Mouse (Mus musculus): Measurements from ENCODE around the gene Psmg4.
A peak's percentile ranks its signal among the peaks of the same experiment; 100 is the strongest.

Gene Psmg4

DNA sequence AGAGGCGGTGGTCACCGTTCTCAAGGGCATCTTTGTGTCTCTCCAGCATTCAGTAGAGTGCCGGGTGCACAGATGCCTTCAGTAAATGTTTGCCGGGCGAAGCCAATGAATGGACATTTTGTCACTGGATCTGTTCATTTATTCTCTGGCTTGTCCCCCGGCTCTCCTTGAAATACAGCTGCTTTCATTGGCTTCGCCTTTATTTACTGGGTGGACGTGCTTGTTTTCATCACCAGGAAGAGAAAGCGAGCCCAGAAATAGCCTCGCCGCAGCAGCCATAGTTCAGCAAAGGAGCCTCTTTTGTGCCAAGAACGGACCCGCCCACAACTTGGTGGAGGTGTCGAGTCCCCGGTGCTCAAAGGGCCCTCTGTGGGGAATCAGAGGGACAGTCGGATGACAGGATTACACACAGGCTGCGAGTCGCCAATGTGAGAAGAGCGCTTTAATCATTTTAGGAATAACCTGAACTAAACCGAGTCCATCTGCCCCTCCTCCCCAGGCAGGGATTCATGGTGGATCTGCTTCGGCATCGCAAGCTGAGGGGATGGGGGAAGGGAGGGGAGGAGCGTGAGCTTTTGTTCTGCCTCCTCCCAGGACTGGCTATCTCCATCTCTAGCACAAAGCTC is 13.9 kb upstream of the Psmg4 start:
- peak in 1 of 2 experiments; percentile 51 for DNase-seq (ENCODE audit: low spot score in 2 of 2)

DNA sequence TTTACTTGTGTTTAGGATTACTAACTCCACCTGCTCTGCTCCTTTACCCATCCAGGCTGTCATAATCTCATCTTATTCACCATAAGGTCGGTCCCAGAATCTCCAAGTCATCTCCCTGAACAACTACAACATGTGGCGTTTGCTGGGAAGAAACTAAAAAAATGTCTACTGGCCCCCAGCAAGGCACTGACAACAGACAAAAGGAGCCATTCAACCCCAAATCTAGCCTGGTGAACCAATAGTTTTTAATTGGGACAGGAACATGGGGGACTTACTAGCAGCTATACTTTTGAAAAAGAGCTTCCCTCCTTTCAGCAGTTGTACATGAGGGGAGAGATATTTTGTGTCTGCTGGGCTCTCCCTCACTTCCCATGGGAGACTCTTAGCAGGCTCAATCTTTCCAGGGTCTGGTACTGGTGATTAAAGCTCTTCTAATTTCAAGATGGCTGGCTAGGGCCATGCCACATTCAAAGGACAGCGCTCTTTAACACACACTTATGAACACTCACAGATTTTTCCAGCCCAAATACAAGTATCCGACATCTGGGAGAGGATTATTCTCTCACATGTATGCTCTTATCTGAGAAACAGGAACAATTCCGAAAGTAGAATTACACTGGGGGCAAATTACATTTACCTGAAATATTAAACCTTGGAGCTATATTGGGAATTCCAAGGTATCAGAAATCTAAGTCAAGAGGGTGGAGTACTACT is 13.1 kb upstream of the Psmg4 start:
- DNase-seq (ENCODE audit: low spot score in 2 of 2), result no peak

- DNase-seq (ENCODE audit: low spot score in 2 of 2), result no peak
Observed at GRCm38 (mm10) chr13:34150271-34151027, 12.3 kb upstream of the Psmg4 start.

GRCm38 (mm10) chr13:34151425-34151824 is 11.3 kb upstream of the Psmg4 start:
- DNase-seq (ENCODE audit: low spot score in 2 of 2), result no peak

- DNase-seq (ENCODE audit: low spot score in 2 of 2), result no peak
Observed at GRCm38 (mm10) chr13:34152695-34153094, 10.1 kb upstream of the Psmg4 start.

DNA sequence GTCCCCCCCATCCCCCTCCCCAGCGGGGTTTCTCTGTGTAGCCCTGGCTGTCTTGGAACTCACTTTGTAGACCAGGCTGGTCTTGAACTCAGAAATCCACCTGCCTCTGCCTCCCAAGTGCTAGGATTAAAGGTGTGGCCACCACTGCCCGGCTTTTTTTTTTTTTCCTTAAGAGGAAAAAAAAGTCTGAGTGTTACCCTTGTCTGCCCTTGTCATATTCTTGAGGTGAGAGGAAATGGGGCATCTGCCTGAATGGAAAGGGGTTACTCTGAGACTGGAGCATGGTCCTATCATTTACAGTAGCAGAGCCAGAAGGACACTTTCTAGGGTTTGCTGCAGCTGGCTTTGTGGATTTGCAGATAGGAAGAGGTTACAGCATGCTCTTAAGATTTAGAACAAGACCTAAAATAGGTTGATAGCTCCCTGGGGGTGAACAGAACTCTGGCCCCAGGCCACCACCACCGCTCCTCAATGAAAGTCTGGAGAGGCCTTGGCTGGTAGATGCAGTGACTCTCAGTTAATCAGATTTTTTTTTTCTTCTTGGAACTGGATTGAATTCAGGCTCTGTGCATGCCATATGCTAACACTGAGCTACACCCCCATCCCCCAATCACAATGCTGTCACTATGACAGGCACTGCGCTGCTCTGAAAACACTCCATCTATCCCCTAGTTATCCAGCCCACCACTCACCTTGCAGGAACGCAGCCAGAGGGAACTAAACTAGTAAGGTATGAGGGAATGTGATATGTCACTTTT is 9.3 kb upstream of the Psmg4 start:
- peak in 1 of 2 experiments; percentile 34 for DNase-seq (ENCODE audit: low spot score in 2 of 2)

- DNase-seq (ENCODE audit: low spot score in 2 of 2), result peak; percentile 62 to 76
Observed at GRCm38 (mm10) chr13:34154217-34154930, 8.4 kb upstream of the Psmg4 start.

DNA sequence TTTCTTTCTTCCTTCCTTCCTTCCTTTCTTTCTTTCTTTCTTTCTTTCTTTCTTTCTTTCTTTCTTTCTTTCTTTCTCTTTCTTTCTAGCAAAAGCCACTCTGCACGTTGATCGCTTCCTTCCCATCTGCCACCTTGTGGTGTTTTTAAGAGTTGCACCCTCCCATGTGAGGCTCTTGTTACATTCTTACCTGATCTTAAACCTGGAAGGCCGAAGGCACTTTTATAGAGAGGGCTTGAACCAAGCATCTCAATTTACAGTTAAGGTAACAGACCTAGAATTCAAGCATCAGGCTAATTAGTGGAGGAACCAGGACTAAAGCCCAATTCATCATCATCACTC is 7.9 kb upstream of the Psmg4 start:
- DNase-seq (ENCODE audit: low spot score in 2 of 2), result peak in 1 of 2 experiments; percentile 68

GRCm38 (mm10) chr13:34156133-34156839 is 6.5 kb upstream of the Psmg4 start:
- DNase-seq (ENCODE audit: low spot score in 2 of 2), result no peak

- no peak for DNase-seq (ENCODE audit: low spot score in 2 of 2)
Observed at GRCm38 (mm10) chr13:34156840-34157185, 6.0 kb upstream of the Psmg4 start.

GRCm38 (mm10) chr13:34157596-34158157 is 5.1 kb upstream of the Psmg4 start:
- DNase-seq (ENCODE audit: low spot score in 2 of 2), result no peak

- DNase-seq (ENCODE audit: low spot score in 2 of 2), result no peak
Observed at GRCm38 (mm10) chr13:34159926-34160325, 2.8 kb upstream of the Psmg4 start.

- no peak for DNase-seq (ENCODE audit: low spot score in 2 of 2)
Observed at GRCm38 (mm10) chr13:34163304-34163975, 676 bp downstream of the Psmg4 start.

DNA sequence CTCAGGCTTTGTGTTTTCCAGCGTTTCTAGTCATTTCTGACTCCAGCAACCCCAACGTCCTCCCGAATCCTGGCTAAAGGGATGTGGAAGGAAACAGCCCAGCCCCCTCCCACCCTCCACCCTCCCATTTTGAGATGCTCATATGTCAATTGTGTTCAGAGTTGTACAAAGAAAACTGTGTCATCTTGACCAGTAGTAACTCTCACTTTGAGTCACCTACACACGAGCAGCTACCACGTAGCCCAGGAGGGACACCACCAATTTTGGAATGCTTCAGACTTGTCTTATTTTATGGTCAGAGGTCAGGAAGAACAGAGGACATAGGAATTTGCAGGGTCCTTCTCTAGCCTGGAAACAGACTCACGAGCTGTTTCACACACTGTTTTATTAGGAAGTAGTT is 11.3 kb downstream of the Psmg4 start:
- DNase-seq (ENCODE audit: low spot score in 2 of 2), result no peak

GRCm38 (mm10) chr13:34181624-34182023 is 18.9 kb downstream of the Psmg4 start:
- no peak for DNase-seq (ENCODE audit: low spot score in 2 of 2)

DNA sequence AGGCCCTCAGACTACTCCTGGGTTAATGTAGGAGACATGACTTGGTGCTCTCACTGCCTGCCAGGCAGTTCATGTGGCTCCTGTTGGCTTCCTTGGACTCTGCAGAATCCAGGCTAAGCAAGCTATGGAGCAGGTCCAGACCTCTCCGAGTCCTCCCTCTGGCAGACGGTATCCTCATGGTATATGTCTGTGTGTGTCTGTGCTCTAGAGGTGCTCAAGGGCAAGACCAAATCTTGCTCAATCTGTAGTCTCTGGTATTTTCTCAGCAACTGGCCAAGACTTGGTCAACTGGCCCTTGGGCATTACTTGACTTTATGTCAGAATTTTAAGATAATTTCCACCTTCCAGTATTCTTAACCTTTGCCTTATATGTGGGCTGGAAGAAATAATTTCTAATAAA is 22.6 kb downstream of the Psmg4 start:
- no peak for DNase-seq (ENCODE audit: low spot score in 2 of 2)

DNA sequence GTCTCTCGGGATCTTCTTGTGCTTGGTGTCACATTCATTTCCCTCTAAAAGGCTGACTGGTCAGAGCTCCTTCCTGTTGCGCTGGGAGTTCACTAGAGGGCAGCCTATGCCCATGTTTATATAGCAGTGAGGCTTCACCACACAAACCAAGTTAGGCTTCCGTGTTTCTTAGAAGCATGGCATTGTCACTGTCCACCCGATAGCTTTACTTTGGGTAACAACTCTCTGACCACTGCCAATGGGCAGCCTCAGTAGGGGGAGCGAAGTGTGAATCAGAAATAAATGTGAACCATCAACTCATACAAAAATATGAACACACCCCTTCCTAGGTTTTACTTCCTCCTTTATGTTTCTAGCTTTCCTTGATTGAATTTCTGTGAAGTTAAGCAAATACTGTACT is 24.8 kb downstream of the Psmg4 start:
- DNase-seq (ENCODE audit: low spot score in 2 of 2), result peak; percentile 61 to 65

GRCm38 (mm10) chr13:34192414-34193191 is 29.8 kb downstream of the Psmg4 start:
- peak; percentile 31 to 43 for DNase-seq (ENCODE audit: low spot score in 2 of 2)

- no peak for DNase-seq (ENCODE audit: low spot score in 2 of 2)
Observed at GRCm38 (mm10) chr13:34193384-34193783, 30.6 kb downstream of the Psmg4 start.
